Mouse (Mus musculus) yolk sac, embryonic 10.5 days (tissue): ENCODE data around the gene Gdf7.

Source experiments
- DNase-seq: peaks from one replicate; pipeline ENCODE4 v3.0.0-alpha.2; 2017; ENCODE audit warnings: low spot score

The Gdf7 gene

GRCm38 (mm10) chr12:8326825-8327674 is 25.3 kb upstream of the Gdf7 start:
- peak; percentile 78 for DNase-seq

- DNase-seq: no peak
Measured at GRCm38 (mm10) chr12:8325943-8326522, 24.3 kb upstream of the Gdf7 start.

- DNase-seq: no peak
Measured at GRCm38 (mm10) chr12:8325245-8325942, 23.6 kb upstream of the Gdf7 start.

GRCm38 (mm10) chr12:8324086-8324485 is 22.3 kb upstream of the Gdf7 start:
- no peak for DNase-seq

GRCm38 (mm10) chr12:8321506-8321905 is 19.8 kb upstream of the Gdf7 start:
- DNase-seq: no peak

GRCm38 (mm10) chr12:8320084-8320713 is 18.4 kb upstream of the Gdf7 start:
- peak; percentile 46 for DNase-seq

GRCm38 (mm10) chr12:8316541-8316940 is 14.8 kb upstream of the Gdf7 start:
- DNase-seq: no peak

GRCm38 (mm10) chr12:8313773-8314172 is 12.0 kb upstream of the Gdf7 start:
- DNase-seq: no peak

DNA sequence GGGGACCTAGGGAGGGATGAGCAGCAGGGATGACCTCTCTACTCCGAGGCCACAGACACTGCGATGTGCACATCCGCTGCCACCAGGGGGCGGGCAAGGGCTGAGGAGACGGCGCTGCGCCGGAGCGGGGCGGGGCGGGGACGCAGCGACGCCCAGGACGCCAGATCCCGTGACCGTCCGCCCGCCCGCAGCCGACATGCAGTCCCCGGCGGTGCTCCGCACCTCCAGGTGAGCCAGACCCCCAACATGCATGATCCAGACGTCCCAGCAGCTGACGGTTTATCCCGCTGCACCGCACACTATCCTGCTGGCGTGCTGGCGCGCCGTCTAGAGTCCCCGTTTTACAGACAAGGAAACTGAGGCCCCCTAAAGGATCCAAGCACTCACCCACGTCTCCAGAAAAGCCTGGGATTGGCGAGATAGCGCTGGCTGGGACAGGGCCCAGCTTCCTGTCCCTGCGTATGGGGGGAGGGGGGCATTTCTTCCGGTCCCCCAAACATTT is 11.6 kb upstream of the Gdf7 start, which contains the start of gene Hs1bp3:
Hs1bp3 (plus strand) TSS at position 163 of the 502 bp plus-strand sequence.
- DNase-seq: peak; percentile 88

- DNase-seq: no peak
Measured at GRCm38 (mm10) chr12:8312266-8312665, 10.5 kb upstream of the Gdf7 start.

DNA sequence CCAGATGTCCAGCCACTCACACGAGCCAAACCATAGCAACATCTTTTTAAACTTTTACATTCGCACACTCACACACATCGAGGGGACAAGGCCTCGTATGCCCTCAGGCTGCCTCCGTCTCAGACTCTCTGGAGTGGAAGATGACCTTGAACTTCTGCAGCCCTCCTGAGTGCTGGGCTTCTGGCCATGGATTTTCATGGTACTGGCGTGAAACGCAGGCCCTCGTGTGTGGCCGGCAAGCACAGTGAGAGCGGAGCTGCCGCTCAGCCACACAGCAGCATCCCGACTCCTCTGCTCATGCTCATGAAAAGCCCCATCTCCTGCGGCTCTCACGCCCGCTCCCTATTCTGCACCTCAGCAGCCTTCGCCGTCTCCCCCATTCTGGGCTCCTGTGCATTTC is 9.2 kb upstream of the Gdf7 start:
- DNase-seq: no peak

DNA sequence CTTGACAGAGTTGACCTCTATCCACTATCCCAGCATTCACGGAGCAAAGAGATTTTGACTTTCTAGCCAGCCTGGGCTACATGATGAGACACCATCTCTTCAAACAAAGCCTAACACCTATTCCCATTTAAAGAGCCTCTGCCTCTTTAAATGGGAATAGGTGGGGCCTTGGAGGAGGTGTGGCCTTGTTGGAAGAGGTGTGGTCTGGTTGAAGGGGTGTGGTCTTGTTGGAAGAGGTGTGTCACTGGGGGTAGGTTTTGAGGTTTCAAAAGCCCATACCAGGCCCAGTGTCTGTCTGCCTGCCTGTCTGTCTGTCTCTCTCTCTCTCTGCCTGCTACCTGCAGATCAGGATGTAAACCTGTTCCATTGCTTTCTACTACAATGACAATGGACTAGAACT is 5.2 kb upstream of the Gdf7 start:
- DNase-seq: no peak

DNA sequence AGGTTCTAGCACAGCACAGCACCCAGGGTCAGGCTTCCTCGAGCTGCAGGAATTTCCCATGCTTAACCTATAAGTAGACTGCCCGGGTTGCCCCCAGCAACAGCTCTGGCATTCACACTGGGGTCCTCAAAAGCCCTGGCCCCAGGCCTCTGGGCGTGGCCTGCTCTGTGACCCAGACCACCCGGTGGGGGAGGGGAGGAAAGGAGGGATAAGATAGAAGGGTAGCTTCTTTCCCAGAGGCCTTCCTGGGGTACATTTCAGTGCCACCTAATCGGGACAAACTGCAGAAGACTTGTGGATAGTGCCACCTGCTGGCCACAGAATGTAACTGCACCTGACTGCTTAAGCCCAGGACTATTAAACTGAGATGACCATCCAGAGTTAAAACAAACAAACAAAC is 4.7 kb upstream of the Gdf7 start:
- DNase-seq: peak; percentile 41

- no peak for DNase-seq
Measured at GRCm38 (mm10) chr12:8305258-8305657, 3.5 kb upstream of the Gdf7 start.

DNA sequence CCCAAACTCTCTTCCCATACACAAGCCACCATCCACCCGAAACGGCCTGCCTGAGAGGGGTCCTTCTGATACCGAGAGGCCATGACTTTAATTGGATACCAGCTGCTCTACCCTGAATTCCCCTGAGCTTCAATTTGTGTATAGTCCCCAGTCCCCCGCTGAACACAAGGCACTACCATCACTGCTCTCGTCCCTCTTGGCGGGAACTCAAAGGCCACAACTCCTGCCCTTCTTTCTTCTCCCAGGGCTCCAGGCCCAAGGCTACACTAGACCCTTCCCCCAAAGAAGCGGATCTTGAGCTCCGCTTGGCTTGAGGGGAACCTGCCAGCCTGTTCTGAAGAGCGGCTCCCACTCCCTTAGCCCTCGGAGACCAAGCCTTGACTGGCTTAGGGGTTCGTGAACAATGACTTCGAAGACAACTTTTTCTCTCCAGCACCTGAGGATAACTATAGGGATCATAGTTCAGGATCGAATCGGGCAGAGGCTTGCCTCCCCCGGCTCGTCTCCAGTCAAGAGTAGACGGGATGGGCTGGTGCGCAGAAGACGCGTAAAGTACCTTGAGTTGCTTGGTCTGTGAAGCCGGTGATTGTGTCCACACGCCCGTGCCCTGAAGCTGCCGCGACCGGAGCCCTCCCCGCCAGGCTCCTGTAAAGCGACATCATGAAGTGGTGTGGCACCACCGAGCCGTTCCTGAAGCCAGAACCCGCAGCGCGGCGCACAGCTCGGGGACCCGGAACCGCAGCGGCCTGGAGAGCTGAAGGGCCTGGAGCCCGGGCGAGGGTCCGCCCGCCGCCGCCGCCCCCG is 541 bp downstream of the Gdf7 start:
- DNase-seq: no peak

- no peak for DNase-seq
Measured at GRCm38 (mm10) chr12:8300521-8300920, 1.2 kb downstream of the Gdf7 start.

DNA sequence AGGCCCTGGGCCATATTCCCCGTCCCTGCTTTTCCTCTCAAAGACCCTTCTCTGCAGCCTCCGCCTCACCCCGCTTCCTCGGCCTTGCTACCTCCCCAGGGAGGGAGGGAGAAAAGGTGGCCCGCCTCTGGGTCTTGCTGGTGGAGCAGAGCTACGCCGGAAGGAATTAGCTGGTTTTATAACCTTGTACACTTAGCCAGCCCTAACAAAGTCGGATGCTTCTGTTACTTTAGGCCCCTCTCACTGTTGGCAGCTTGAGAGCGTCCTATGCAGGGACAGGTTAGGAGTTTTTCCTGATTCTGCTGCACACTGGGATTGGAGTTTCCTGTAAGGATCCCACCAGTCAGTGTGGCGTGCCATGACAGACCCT is 1.7 kb downstream of the Gdf7 start:
- no peak for DNase-seq

- no peak for DNase-seq
Measured at GRCm38 (mm10) chr12:8299143-8300110, 2.3 kb downstream of the Gdf7 start.

DNA sequence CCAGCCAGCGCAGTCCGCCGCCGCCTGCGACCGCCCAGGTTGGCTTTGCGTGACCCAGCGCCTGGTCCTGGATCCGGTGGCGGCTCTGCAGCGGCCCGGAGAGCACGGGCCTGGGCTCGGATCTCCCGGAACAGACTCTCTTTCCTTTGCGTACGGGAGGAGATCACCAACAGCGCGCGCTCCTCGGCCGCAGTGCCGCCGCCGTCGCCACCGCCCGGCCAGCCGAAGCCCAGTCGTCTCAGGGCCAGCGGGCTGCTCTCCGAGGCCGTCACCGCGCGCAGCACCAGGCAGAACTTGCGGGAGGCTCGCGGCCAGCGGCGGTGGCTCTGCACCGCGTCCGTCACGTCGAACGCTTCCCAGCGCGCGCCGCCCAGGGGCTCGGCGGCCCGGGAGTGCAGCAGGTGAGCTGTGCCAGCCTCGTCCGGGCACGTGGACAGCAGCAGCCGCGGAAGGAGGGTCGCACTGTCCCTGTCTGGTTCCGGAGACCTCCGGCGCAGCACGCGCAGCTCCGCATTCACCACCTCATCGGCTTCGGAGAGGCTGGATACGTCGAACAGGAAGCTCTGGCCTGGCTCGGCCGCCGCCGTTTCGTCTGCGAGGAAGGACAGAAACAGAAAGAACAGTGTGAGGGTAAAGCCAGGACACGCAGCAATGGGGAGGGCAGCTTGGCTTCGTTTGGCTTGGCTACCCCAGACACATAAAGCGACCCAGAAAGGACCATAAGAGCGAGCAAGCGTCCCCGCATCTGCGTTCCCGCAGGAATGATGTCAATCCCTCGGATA is 3.2 kb downstream of the Gdf7 start:
- no peak for DNase-seq
